Mouse (Mus musculus) thymus, adult 2 months (tissue): ENCODE measurements around the gene Ttc7.

Experiments used
- CTCF ChIP-seq: fragments of 200-500 bp; IDR thresholded peaks from 2 replicates; pipeline ENCODE4 v1.5.1; 2012; ENCODE audit warnings: mild to moderate bottlenecking, control low read depth, low read length, moderate library complexity, borderline replicate concordance; ENCODE audit not compliant: control insufficient read depth, poor library complexity, insufficient read depth; ENCODE audit errors: extremely low read depth
- POLR2A ChIP-seq: fragments of 200-500 bp; IDR thresholded peaks from 2 replicates; pipeline ENCODE4 v1.6.1; 2012; ENCODE audit warnings: mild to moderate bottlenecking, low read length, control low read depth, moderate library complexity; ENCODE audit not compliant: control insufficient read depth, poor library complexity, insufficient read depth; ENCODE audit errors: extremely low read depth

- TF ChIP-seq POLR2A (no peak), CTCF (no peak)
Observed at GRCm38 (mm10) chr17:87323215-87323614, 40.5 kb downstream of the Ttc7 start.
